Mouse (Mus musculus): ENCODE measurements around the gene Fam172a. TPM values are rescaled to one million over a fixed set of nuclear protein-coding genes. Genes with fewer than 3 reads are reported as not detected.

Fam172a gene
- polyA plus RNA-seq, 1 experiment, result 20.6 TPM

- DNase-seq (ENCODE audit: low read depth), result peak; percentile 84
- TF ChIP-seq POLR2A (IDR thresholded peaks at IDR 0.05; ENCODE audit: borderline replicate concordance, extremely low read depth, insufficient read depth, insufficient read length, poor library complexity, severe bottlenecking), result no peak
- no peak for TF ChIP-seq CTCF (IDR thresholded peaks at IDR 0.05; ENCODE audit: borderline replicate concordance, extremely low read depth, insufficient read depth, insufficient read length)
Observed at GRCm38 (mm10) chr13:78171984-78172636, 470.3 kb downstream of the Fam172a start.

GRCm38 (mm10) chr13:78172861-78173260 is 471.0 kb downstream of the Fam172a start:
- TF ChIP-seq POLR2A (IDR thresholded peaks at IDR 0.05; ENCODE audit: borderline replicate concordance, extremely low read depth, insufficient read depth, insufficient read length, poor library complexity, severe bottlenecking) (no peak), CTCF (IDR thresholded peaks at IDR 0.05; ENCODE audit: borderline replicate concordance, extremely low read depth, insufficient read depth, insufficient read length) (no peak)
- peak; percentile 46 for DNase-seq (ENCODE audit: low read depth)

GRCm38 (mm10) chr13:78174191-78174590 is 472.4 kb downstream of the Fam172a start:
- DNase-seq (ENCODE audit: low read depth), result no peak
- TF ChIP-seq CTCF (IDR thresholded peaks at IDR 0.05; ENCODE audit: borderline replicate concordance, extremely low read depth, insufficient read depth, insufficient read length), result no peak
- no peak for TF ChIP-seq POLR2A (IDR thresholded peaks at IDR 0.05; ENCODE audit: borderline replicate concordance, extremely low read depth, insufficient read depth, insufficient read length, poor library complexity, severe bottlenecking)

- TF ChIP-seq POLR2A (IDR thresholded peaks at IDR 0.05; ENCODE audit: borderline replicate concordance, extremely low read depth, insufficient read depth, insufficient read length, poor library complexity, severe bottlenecking) (no peak), CTCF (IDR thresholded peaks at IDR 0.05; ENCODE audit: borderline replicate concordance, extremely low read depth, insufficient read depth, insufficient read length) (no peak)
- DNase-seq (ENCODE audit: low read depth), result no peak
Observed at GRCm38 (mm10) chr13:78174891-78175290, 473.1 kb downstream of the Fam172a start.

- peak; percentile 48; the same call in 1 of the 2 replicates for TF ChIP-seq CTCF (IDR thresholded peaks at IDR 0.05; ENCODE audit: borderline replicate concordance, extremely low read depth, insufficient read depth, insufficient read length)
- TF ChIP-seq POLR2A (IDR thresholded peaks at IDR 0.05; ENCODE audit: borderline replicate concordance, extremely low read depth, insufficient read depth, insufficient read length, poor library complexity, severe bottlenecking), result no peak
- DNase-seq (ENCODE audit: low read depth), result peak; percentile 92
Observed at GRCm38 (mm10) chr13:78175821-78176380, 474.1 kb downstream of the Fam172a start.

GRCm38 (mm10) chr13:78177381-78177950 is 475.6 kb downstream of the Fam172a start:
- peak; percentile 58 for DNase-seq (ENCODE audit: low read depth)
- TF ChIP-seq CTCF (IDR thresholded peaks at IDR 0.05; ENCODE audit: borderline replicate concordance, extremely low read depth, insufficient read depth, insufficient read length) (no peak), POLR2A (IDR thresholded peaks at IDR 0.05; ENCODE audit: borderline replicate concordance, extremely low read depth, insufficient read depth, insufficient read length, poor library complexity, severe bottlenecking) (no peak)

DNA sequence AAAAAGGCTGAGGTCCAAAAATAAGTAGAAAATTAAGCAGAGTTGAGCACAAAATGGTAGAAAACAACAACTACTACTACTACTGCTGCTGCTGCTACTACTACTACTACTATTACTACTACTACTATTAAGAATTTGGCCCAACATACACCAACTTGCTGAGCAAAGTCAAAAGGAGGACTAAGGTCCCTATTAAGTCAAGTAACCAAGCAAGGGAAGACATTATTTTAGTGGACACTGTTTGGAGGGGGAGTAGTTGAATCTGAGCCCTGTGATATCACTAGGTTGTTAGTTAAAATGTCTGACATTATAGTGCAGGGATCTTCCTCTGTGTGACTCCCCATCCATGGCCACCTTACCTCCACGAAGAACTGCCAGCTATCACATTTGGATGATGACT is 476.2 kb downstream of the Fam172a start:
- DNase-seq (ENCODE audit: low read depth), result no peak
- TF ChIP-seq CTCF (IDR thresholded peaks at IDR 0.05; ENCODE audit: borderline replicate concordance, extremely low read depth, insufficient read depth, insufficient read length) (no peak), POLR2A (IDR thresholded peaks at IDR 0.05; ENCODE audit: borderline replicate concordance, extremely low read depth, insufficient read depth, insufficient read length, poor library complexity, severe bottlenecking) (no peak)

GRCm38 (mm10) chr13:78178771-78179170 is 476.9 kb downstream of the Fam172a start:
- DNase-seq (ENCODE audit: low read depth), result peak; percentile 48
- TF ChIP-seq CTCF (IDR thresholded peaks at IDR 0.05; ENCODE audit: borderline replicate concordance, extremely low read depth, insufficient read depth, insufficient read length) (no peak), POLR2A (IDR thresholded peaks at IDR 0.05; ENCODE audit: borderline replicate concordance, extremely low read depth, insufficient read depth, insufficient read length, poor library complexity, severe bottlenecking) (no peak)

DNA sequence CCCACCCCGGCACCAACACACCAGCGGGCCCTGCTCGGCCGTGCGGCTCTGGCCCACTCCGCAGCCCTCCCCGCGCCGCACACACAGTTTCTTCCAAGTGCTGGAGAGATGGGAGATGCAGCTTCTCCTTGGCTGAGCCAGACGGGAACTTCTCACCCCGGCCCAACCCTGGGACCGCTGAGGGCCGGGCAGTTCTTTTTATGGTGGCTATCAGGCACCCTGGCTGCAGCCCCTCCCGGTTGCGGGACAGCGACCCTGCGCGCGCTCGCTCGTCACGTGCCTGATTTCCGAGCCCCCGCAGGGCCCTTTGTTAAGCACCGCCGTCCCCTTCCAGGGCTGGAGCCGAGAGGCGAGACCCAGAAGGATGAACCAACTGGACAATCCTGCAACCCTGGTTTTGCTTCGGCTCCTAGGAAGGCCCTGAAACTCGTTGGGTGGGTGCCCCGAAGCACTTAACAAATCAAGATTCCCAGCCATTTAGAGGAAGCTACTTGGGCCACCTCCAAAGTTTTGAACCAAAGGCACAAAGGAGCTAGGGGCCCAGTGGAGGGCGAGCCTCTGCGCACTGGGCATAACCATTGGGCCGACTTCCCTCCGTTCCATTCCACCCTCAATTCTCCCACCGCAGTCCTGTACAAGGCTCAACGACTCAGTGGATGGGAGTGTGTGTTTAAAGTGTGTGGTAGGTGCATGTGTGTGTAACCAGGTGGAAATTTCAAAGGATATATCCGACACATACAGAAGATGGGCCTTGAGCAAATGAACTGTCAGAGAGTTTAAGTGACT is 477.7 kb downstream of the Fam172a start:
- TF ChIP-seq POLR2A (IDR thresholded peaks at IDR 0.05; ENCODE audit: borderline replicate concordance, extremely low read depth, insufficient read depth, insufficient read length, poor library complexity, severe bottlenecking) (0 out of 2 replicates have a peak, but pooled peaks have one; percentile 15), CTCF (IDR thresholded peaks at IDR 0.05; ENCODE audit: borderline replicate concordance, extremely low read depth, insufficient read depth, insufficient read length) (no peak)
- DNase-seq (ENCODE audit: low read depth), result peak; percentile 86

GRCm38 (mm10) chr13:78180261-78180660 is 478.4 kb downstream of the Fam172a start:
- peak; percentile 63 for DNase-seq (ENCODE audit: low read depth)
- TF ChIP-seq CTCF (IDR thresholded peaks at IDR 0.05; ENCODE audit: borderline replicate concordance, extremely low read depth, insufficient read depth, insufficient read length) (no peak), POLR2A (IDR thresholded peaks at IDR 0.05; ENCODE audit: borderline replicate concordance, extremely low read depth, insufficient read depth, insufficient read length, poor library complexity, severe bottlenecking) (no peak)
